Mouse (Mus musculus) CD4-positive helper T cell, adult 2 months (primary cell): Measurements from ENCODE around the gene Gm37240.

Experiments
- DNase-seq: peaks from one replicate; pipeline ENCODE4 v3.0.0-alpha.2; 2012; ENCODE audit warnings: low read depth, missing footprints, low spot score

Gm37240 gene

GRCm38 (mm10) chr3:85275075-85275474, 612.2 kb downstream of the Gm37240 start:
- no peak for DNase-seq

- no peak for DNase-seq
Observed at GRCm38 (mm10) chr3:85271491-85271890, 615.8 kb downstream of the Gm37240 start.

- DNase-seq, result no peak
Observed at GRCm38 (mm10) chr3:85264963-85265362, 622.4 kb downstream of the Gm37240 start.

- no peak for DNase-seq
Observed at GRCm38 (mm10) chr3:85264546-85264945, 622.8 kb downstream of the Gm37240 start.

GRCm38 (mm10) chr3:85254526-85254925, 632.8 kb downstream of the Gm37240 start:
- no peak for DNase-seq

- DNase-seq, result no peak
Observed at GRCm38 (mm10) chr3:85251631-85252030, 635.7 kb downstream of the Gm37240 start.

- no peak for DNase-seq
Observed at GRCm38 (mm10) chr3:85246131-85246530, 641.2 kb downstream of the Gm37240 start.

- DNase-seq, result no peak
Observed at GRCm38 (mm10) chr3:85236546-85236945, 650.8 kb downstream of the Gm37240 start.

- DNase-seq, result no peak
Observed at GRCm38 (mm10) chr3:85232846-85233245, 654.5 kb downstream of the Gm37240 start.

- no peak for DNase-seq
Observed at GRCm38 (mm10) chr3:85222046-85222445, 665.3 kb downstream of the Gm37240 start.

GRCm38 (mm10) chr3:85214926-85215325, 672.4 kb downstream of the Gm37240 start:
- DNase-seq, result no peak

GRCm38 (mm10) chr3:85212751-85213350, 674.5 kb downstream of the Gm37240 start:
- DNase-seq, result no peak

- no peak for DNase-seq
Observed at GRCm38 (mm10) chr3:85209887-85210844, 677.2 kb downstream of the Gm37240 start.

- no peak for DNase-seq
Observed at GRCm38 (mm10) chr3:85206475-85206874, 680.8 kb downstream of the Gm37240 start.

- DNase-seq, result no peak
Observed at GRCm38 (mm10) chr3:85205911-85206310, 681.4 kb downstream of the Gm37240 start.

- DNase-seq, result no peak
Observed at GRCm38 (mm10) chr3:85203659-85204058, 683.7 kb downstream of the Gm37240 start.

- DNase-seq, result no peak
Observed at GRCm38 (mm10) chr3:85202726-85203125, 684.6 kb downstream of the Gm37240 start.

- DNase-seq, result no peak
Observed at GRCm38 (mm10) chr3:85201785-85202184, 685.5 kb downstream of the Gm37240 start.

GRCm38 (mm10) chr3:85198496-85198895, 688.8 kb downstream of the Gm37240 start:
- DNase-seq, result no peak

- DNase-seq, result no peak
Observed at GRCm38 (mm10) chr3:85197148-85197547, 690.2 kb downstream of the Gm37240 start.

GRCm38 (mm10) chr3:85196591-85196990, 690.7 kb downstream of the Gm37240 start:
- no peak for DNase-seq

GRCm38 (mm10) chr3:85195068-85195481, 692.2 kb downstream of the Gm37240 start:
- DNase-seq, result peak; percentile 69

- no peak for DNase-seq
Observed at GRCm38 (mm10) chr3:85189791-85190190, 697.5 kb downstream of the Gm37240 start.
